Mouse (Mus musculus): ENCODE results near the gene Gpr162. TPM values are rescaled to one million over a fixed set of nuclear protein-coding genes. Genes with fewer than 3 reads are reported as not detected.
A peak's percentile ranks its signal among the peaks of the same experiment; 100 is the strongest.

Gene Gpr162
- polyA plus RNA-seq, 1 experiment from 2014 or later, result 32.9 TPM

GRCm38 (mm10) chr6:124854647-124855046, 9.1 kb downstream of the Gpr162 start:
- ATAC-seq, result no peak
- Histone ChIP-seq H3K9ac (ENCODE audit: low read depth, low read length) (no peak overlapping the region), H3K36me3 (ENCODE audit: control insufficient read depth, insufficient read depth, low read length) (no peaks in the 10 kb centered on the region), H3K4me1 (ENCODE audit: control insufficient read depth, insufficient read depth, low read depth, low read length) (peaks cover 20% of the 10 kb centered on the region), H3K27me3 (replicated peaks; ENCODE audit: control insufficient read depth, insufficient read depth, low read length) (no peaks in the 10 kb centered on the region), H3K4me2 (ENCODE audit: low read length) (no peak overlapping the region), H3K27ac (ENCODE audit: low read depth, low read length) (no peak overlapping the region), H3K9me3 (ENCODE audit: control insufficient read depth, low read length) (no peaks in the 10 kb centered on the region), H3K4me3 (ENCODE audit: low read length) (no peak overlapping the region)
- 70% methylated on average over 12 of the region's 12 CpGs for WGBS

DNA sequence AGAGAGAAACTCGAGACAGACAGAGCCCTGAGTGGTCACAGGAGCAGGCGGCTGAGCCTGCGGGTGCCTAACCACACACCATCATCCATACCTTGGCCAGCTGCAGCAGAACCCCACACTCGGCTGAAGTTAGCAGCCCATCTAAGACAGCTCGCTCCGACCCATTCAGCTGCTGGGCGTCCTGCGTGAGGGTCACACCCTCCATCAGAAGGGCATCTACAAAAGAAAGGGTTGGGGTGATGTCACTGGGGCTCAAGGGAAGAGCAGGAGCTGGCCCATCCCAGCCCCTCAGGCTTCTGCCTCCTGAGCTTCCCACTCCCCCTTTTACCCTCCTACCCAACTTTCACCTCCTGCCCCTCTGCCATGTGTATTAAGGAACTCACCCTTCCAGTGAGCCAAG, 13.2 kb downstream of the Gpr162 start:
- Histone ChIP-seq H3K9ac (ENCODE audit: low read depth, low read length) (no peak overlapping the region), H3K4me1 (ENCODE audit: control insufficient read depth, insufficient read depth, low read depth, low read length) (peaks cover under 1% of the 10 kb centered on the region; the same call in 1 of the 2 replicates), H3K4me3 (ENCODE audit: low read length) (no peak overlapping the region), H3K27ac (ENCODE audit: low read depth, low read length) (no peak overlapping the region), H3K36me3 (ENCODE audit: control insufficient read depth, insufficient read depth, low read length) (no peaks in the 10 kb centered on the region), H3K27me3 (replicated peaks; ENCODE audit: control insufficient read depth, insufficient read depth, low read length) (no peaks in the 10 kb centered on the region), H3K4me2 (ENCODE audit: low read length) (no peak overlapping the region), H3K9me3 (ENCODE audit: control insufficient read depth, low read length) (no peaks in the 10 kb centered on the region)
- ATAC-seq, result no peak
- WGBS, result 58% methylated on average over 6 of the region's 8 CpGs

GRCm38 (mm10) chr6:124847305-124847704, 16.5 kb downstream of the Gpr162 start:
- no peaks in the 10 kb centered on the region for H3K27me3 ChIP-seq (replicated peaks; ENCODE audit: control insufficient read depth, insufficient read depth, low read length)
- no peak overlapping the region for H3K9ac ChIP-seq (ENCODE audit: low read depth, low read length)
- WGBS, result 5% methylated on average over 9 of the region's 9 CpGs
- H3K36me3 ChIP-seq (ENCODE audit: control insufficient read depth, insufficient read depth, low read length), result peaks cover 4% of the 10 kb centered on the region; the same call in 1 of the 2 replicates
- no peak overlapping the region for H3K4me3 ChIP-seq (ENCODE audit: low read length)
- peak; percentile 89 for ATAC-seq
- no peaks in the 10 kb centered on the region for H3K9me3 ChIP-seq (ENCODE audit: control insufficient read depth, low read length)
- peak overlapping the region; percentile 57 for H3K27ac ChIP-seq (ENCODE audit: low read depth, low read length)
- no peaks in the 10 kb centered on the region for H3K4me1 ChIP-seq (ENCODE audit: control insufficient read depth, insufficient read depth, low read depth, low read length)
- H3K4me2 ChIP-seq (ENCODE audit: low read length), result peak overlapping the region; percentile 4; the same call in 1 of the 2 replicates

DNA sequence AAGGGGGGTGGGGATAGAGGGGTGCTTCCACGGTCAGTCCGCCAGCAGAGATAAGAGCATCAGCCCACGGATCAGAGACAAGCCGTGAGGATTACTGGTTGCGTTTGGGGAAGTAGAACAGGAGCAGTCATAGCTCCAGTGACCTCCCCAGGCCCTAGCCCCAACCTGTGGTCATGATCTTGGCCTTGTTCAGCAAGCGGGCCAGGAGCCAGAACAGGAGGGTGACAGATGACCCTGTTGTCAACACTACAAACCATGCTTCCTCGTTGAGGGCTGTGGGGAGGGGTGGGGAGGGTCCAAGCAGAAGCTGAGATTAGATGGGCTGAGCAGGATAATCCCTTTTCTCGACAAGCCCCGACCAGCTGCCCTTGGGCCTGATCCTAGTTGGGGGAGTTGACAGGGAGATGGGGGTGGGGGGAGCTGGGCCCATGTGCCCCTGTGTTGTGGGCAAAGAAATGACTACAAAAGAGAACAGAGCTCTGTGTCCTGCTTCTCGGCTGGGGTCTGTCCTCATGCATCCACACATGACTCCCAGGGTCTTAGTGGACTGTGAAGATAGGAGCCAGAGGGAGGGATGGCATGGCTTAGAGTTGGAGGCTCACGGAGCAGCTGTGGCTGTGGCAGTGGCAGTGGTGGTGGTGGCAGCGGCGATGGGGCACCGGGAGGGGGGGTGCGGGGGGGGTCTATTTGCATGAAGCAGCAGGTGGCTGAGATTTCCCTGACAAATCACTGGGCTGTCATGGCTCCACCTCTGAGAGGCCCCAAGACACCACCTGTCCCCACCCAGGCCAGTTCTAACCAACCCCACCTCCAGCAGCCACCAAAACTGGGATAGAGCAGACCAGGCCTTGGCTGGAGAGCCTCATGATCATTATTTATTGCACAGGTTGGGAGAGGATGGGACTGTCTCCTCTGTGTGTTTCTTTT, 23.3 kb downstream of the Gpr162 start, which contains the start of gene Gnb3:
Gene Gnb3, minus strand, starts transcription at position 35 of the 927 bp plus-strand sequence.
- H3K27ac ChIP-seq (ENCODE audit: low read depth, low read length), result no peak within 1 kb of the TSS
- peak; percentile 45 for ATAC-seq

GRCm38 (mm10) chr6:124839805-124840204, 24.0 kb downstream of the Gpr162 start:
- Histone ChIP-seq H3K4me2 (ENCODE audit: low read length) (no peak overlapping the region), H3K9ac (ENCODE audit: low read depth, low read length) (peak overlapping the region; percentile 22; the same call in 1 of the 2 replicates), H3K27me3 (replicated peaks; ENCODE audit: control insufficient read depth, insufficient read depth, low read length) (no peaks in the 10 kb centered on the region), H3K4me1 (ENCODE audit: control insufficient read depth, insufficient read depth, low read depth, low read length) (peaks cover 7% of the 10 kb centered on the region; the same call in 1 of the 2 replicates), H3K4me3 (ENCODE audit: low read length) (no peak overlapping the region), H3K9me3 (ENCODE audit: control insufficient read depth, low read length) (no peaks in the 10 kb centered on the region), H3K27ac (ENCODE audit: low read depth, low read length) (no peak overlapping the region), H3K36me3 (ENCODE audit: control insufficient read depth, insufficient read depth, low read length) (peaks cover 10% of the 10 kb centered on the region; the same call in 1 of the 2 replicates)
- ATAC-seq, result peak; percentile 19; the same call in 1 of the 2 replicates
- WGBS, result 5% methylated on average over 8 of the region's 8 CpGs

More for the DNA sequence above, 23.3 kb downstream of the Gpr162 start, which contains the start of gene Gnb3:
- Histone ChIP-seq H3K4me2 (ENCODE audit: low read length) (no peak within 1 kb of the TSS), H3K27me3 (replicated peaks; ENCODE audit: control insufficient read depth, insufficient read depth, low read length) (no peaks in the 10 kb centered on the region), H3K9me3 (ENCODE audit: control insufficient read depth, low read length) (no peaks in the 10 kb centered on the region), H3K36me3 (ENCODE audit: control insufficient read depth, insufficient read depth, low read length) (peaks cover 10% of the 10 kb centered on the region; the same call in 1 of the 2 replicates), H3K4me1 (ENCODE audit: control insufficient read depth, insufficient read depth, low read depth, low read length) (peaks cover 7% of the 10 kb centered on the region; the same call in 1 of the 2 replicates), H3K4me3 (ENCODE audit: low read length) (no peak within 1 kb of the TSS), H3K9ac (ENCODE audit: low read depth, low read length) (peak within 1 kb of the TSS; percentile 35; the same call in 1 of the 2 replicates)
- WGBS, result 37% methylated on average over 15 of the region's 15 CpGs

DNA sequence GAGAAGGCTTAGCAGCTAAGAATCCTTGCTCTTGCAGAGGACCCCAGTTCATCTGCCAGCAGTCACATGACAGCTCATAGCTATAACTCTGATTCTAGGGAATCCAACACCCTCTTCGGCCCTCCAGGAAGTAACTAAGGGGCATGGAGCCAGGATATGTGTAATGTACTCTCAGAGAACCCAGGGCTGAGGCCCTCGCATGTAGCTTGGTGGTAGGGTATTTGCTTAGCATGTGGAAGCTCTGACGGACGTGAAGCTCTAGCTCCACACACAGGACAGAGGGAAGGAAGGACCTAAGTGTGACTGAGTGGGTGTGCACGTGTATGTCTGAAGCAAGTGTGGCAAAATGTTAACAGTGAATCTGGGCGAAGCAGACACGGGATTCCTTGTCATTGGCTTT, 27.4 kb downstream of the Gpr162 start:
- Histone ChIP-seq H3K4me1 (ENCODE audit: control insufficient read depth, insufficient read depth, low read depth, low read length) (peaks cover 7% of the 10 kb centered on the region; the same call in 1 of the 2 replicates), H3K4me3 (ENCODE audit: low read length) (no peak overlapping the region), H3K9ac (ENCODE audit: low read depth, low read length) (no peak overlapping the region), H3K36me3 (ENCODE audit: control insufficient read depth, insufficient read depth, low read length) (peaks cover 3% of the 10 kb centered on the region; the same call in 1 of the 2 replicates), H3K27ac (ENCODE audit: low read depth, low read length) (no peak overlapping the region), H3K27me3 (replicated peaks; ENCODE audit: control insufficient read depth, insufficient read depth, low read length) (no peaks in the 10 kb centered on the region), H3K9me3 (ENCODE audit: control insufficient read depth, low read length) (no peaks in the 10 kb centered on the region), H3K4me2 (ENCODE audit: low read length) (no peak overlapping the region)
- 84% methylated on average over 7 of the region's 7 CpGs for WGBS
- no peak for ATAC-seq

- peaks cover 7% of the 10 kb centered on the region; the same call in 1 of the 2 replicates for H3K4me1 ChIP-seq (ENCODE audit: control insufficient read depth, insufficient read depth, low read depth, low read length)
- H3K27ac ChIP-seq (ENCODE audit: low read depth, low read length), result no peak overlapping the region
- H3K9ac ChIP-seq (ENCODE audit: low read depth, low read length), result no peak overlapping the region
- H3K9me3 ChIP-seq (ENCODE audit: control insufficient read depth, low read length), result no peaks in the 10 kb centered on the region
- 59% methylated on average over 10 of the region's 10 CpGs for WGBS
- no peaks in the 10 kb centered on the region for H3K36me3 ChIP-seq (ENCODE audit: control insufficient read depth, insufficient read depth, low read length)
- no peak overlapping the region for H3K4me2 ChIP-seq (ENCODE audit: low read length)
- H3K4me3 ChIP-seq (ENCODE audit: low read length), result no peak overlapping the region
- no peak for ATAC-seq
- no peaks in the 10 kb centered on the region for H3K27me3 ChIP-seq (replicated peaks; ENCODE audit: control insufficient read depth, insufficient read depth, low read length)
Measured at GRCm38 (mm10) chr6:124835531-124835930, 28.3 kb downstream of the Gpr162 start.

DNA sequence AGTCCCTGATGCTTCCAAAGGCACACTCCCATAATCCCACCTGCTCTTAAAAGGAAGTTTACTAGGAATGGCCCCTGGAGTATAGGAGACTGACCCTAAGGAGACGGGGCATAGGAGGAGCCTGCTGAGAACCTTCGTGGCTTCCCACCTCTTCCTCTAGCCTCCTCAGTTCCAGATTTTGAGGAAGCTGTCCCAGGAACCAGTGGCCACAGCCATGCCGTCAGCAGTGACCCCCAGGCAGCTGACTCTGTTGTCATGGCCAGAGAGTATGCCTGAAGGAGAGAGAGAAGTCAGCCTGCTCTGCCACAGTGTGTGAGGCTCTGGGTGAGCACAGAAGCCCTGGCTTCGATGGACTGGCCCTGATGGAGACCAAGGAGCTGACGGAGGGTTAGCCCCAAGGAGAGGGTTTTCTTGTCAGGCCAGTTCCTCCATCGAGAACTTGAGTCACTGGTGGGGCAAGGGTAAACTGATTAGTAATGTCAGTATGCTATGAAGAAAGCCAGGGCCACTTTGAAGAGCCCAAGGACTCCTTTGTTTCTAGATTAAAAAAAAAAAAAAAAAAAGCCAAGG, 29.2 kb downstream of the Gpr162 start:
- no peak for ATAC-seq
- Histone ChIP-seq H3K27ac (ENCODE audit: low read depth, low read length) (no peak overlapping the region), H3K4me2 (ENCODE audit: low read length) (no peak overlapping the region), H3K9ac (ENCODE audit: low read depth, low read length) (no peak overlapping the region), H3K4me3 (ENCODE audit: low read length) (no peak overlapping the region), H3K27me3 (replicated peaks; ENCODE audit: control insufficient read depth, insufficient read depth, low read length) (no peaks in the 10 kb centered on the region), H3K4me1 (ENCODE audit: control insufficient read depth, insufficient read depth, low read depth, low read length) (peaks cover 4% of the 10 kb centered on the region), H3K9me3 (ENCODE audit: control insufficient read depth, low read length) (no peaks in the 10 kb centered on the region), H3K36me3 (ENCODE audit: control insufficient read depth, insufficient read depth, low read length) (no peaks in the 10 kb centered on the region)
- 87% methylated on average over 6 of the region's 6 CpGs for WGBS

DNA sequence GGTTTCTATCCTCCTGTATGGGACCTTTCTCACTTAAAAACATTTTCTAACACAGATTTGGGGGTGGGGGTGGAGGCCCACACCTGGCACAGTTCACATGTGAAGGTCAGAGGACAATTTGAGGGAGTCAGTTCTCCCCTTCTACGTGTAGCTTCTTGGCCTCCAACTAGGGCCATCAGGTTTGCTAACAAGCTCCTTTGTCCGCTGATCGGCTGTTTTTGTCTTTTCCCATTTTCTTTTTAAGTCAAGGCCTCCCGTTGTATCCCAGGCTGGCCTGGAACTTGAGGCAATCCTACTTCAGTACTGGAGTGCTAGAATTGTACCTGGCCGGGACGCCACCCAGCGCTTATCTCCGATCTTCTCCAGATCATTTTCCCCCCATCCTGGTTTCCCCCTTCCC, 32.1 kb downstream of the Gpr162 start:
- WGBS, result 93% methylated on average over 8 of the region's 8 CpGs
- Histone ChIP-seq H3K4me1 (ENCODE audit: control insufficient read depth, insufficient read depth, low read depth, low read length) (peaks cover 14% of the 10 kb centered on the region), H3K36me3 (ENCODE audit: control insufficient read depth, insufficient read depth, low read length) (no peaks in the 10 kb centered on the region), H3K9ac (ENCODE audit: low read depth, low read length) (no peak overlapping the region), H3K27me3 (replicated peaks; ENCODE audit: control insufficient read depth, insufficient read depth, low read length) (no peaks in the 10 kb centered on the region), H3K9me3 (ENCODE audit: control insufficient read depth, low read length) (no peaks in the 10 kb centered on the region), H3K27ac (ENCODE audit: low read depth, low read length) (no peak overlapping the region), H3K4me2 (ENCODE audit: low read length) (no peak overlapping the region), H3K4me3 (ENCODE audit: low read length) (no peak overlapping the region)
- no peak for ATAC-seq
